Mouse (Mus musculus) megakaryocyte, embryonic 14.5 days (primary cell): Measurements from ENCODE around the gene Abcg1.

ENCODE experiments used
- FLI1 ChIP-seq: IDR thresholded peaks from 2 replicates; pipeline ENCODE4 v1.6.1; 2012; ENCODE audit warnings: low read length, inconsistent platforms, mixed read lengths
- GATA1 ChIP-seq: IDR thresholded peaks from 3 replicates; pipeline ENCODE4 v1.6.1; 2012; ENCODE audit warnings: mixed read lengths, low read length, inconsistent platforms, borderline replicate concordance

- TF ChIP-seq GATA1 (no peak), FLI1 (no peak)
These were observed 102.8 kb downstream of the Abcg1 start for GRCm38 (mm10) chr17:31160291-31160690.
